Mouse (Mus musculus) adrenal gland, postnatal 25 days (tissue): ENCODE measurements around the gene Nlrp3. TPM values are rescaled to one million over a fixed set of nuclear protein-coding genes. Genes with fewer than 3 reads are reported as not detected.
"Not testable (repeated sequence)": the region's sequence is repeated elsewhere in the genome, so short reads cannot be mapped to it uniquely, and the experiment has no call there.

Experiments used
- DNase-seq: peaks from one replicate; pipeline ENCODE4 v3.0.0; 2021; ENCODE audit warnings: mixed read lengths
- total RNA-seq: library from RNA; stranded (reverse); gene quantifications from 2 replicates; pipeline ENCODE4 v1.2.3, GENCODE M21; 2021

The Nlrp3 gene
- total RNA-seq, 1 experiment from 2014 or later, result 0.55 TPM

GRCm38 (mm10) chr11:59537218-59538130 is 3.9 kb upstream of the Nlrp3 start:
- peak; percentile 45 for DNase-seq

- peak; percentile 60 for DNase-seq
These were observed 3.0 kb upstream of the Nlrp3 start for GRCm38 (mm10) chr11:59538387-59538786.

- DNase-seq, result no peak
These were observed 1.2 kb upstream of the Nlrp3 start for GRCm38 (mm10) chr11:59540123-59540522.

GRCm38 (mm10) chr11:59542442-59542841 is 1.1 kb downstream of the Nlrp3 start:
- no peak for DNase-seq

- no peak for DNase-seq
These were observed 2.0 kb downstream of the Nlrp3 start for GRCm38 (mm10) chr11:59543376-59543775.

- no peak for DNase-seq
These were observed 2.6 kb downstream of the Nlrp3 start for GRCm38 (mm10) chr11:59544005-59544404.

- no peak for DNase-seq
These were observed 12.8 kb downstream of the Nlrp3 start for GRCm38 (mm10) chr11:59554127-59554526.

GRCm38 (mm10) chr11:59554535-59554934 is 13.2 kb downstream of the Nlrp3 start:
- DNase-seq, result no peak

GRCm38 (mm10) chr11:59560906-59561305 is 19.5 kb downstream of the Nlrp3 start:
- DNase-seq, result no peak

- DNase-seq, result no peak
These were observed 21.0 kb downstream of the Nlrp3 start for GRCm38 (mm10) chr11:59562336-59562735.

- DNase-seq, result no peak
These were observed 21.5 kb downstream of the Nlrp3 start for GRCm38 (mm10) chr11:59562837-59563236.

GRCm38 (mm10) chr11:59569306-59569705 is 27.9 kb downstream of the Nlrp3 start:
- no peak for DNase-seq

GRCm38 (mm10) chr11:59575726-59576125 is 34.4 kb downstream of the Nlrp3 start:
- peak; percentile 14 for DNase-seq

GRCm38 (mm10) chr11:59576135-59576534 is 34.8 kb downstream of the Nlrp3 start, which contains the start of gene Olfr222:
Olfr222 (minus strand) TSS chr11:59576235.
- DNase-seq, result not testable (repeated sequence)

- peak; percentile 35 for DNase-seq
These were observed 43.2 kb downstream of the Nlrp3 start for GRCm38 (mm10) chr11:59584539-59584938.

GRCm38 (mm10) chr11:59589496-59589895 is 48.1 kb downstream of the Nlrp3 start:
- no peak for DNase-seq

GRCm38 (mm10) chr11:59593189-59593588 is 51.8 kb downstream of the Nlrp3 start, which contains the start of gene Olfr223:
Olfr223 (minus strand) TSS chr11:59593289.
- DNase-seq, result no peak

- no peak for DNase-seq
These were observed 54.7 kb downstream of the Nlrp3 start for GRCm38 (mm10) chr11:59596091-59596490.

- DNase-seq, result no peak
These were observed 55.6 kb downstream of the Nlrp3 start for GRCm38 (mm10) chr11:59596950-59597349.

GRCm38 (mm10) chr11:59599211-59599610 is 57.8 kb downstream of the Nlrp3 start:
- DNase-seq, result no peak

- no peak for DNase-seq
These were observed 59.5 kb downstream of the Nlrp3 start for GRCm38 (mm10) chr11:59600872-59601271.

GRCm38 (mm10) chr11:59602287-59602686 is 60.9 kb downstream of the Nlrp3 start:
- no peak for DNase-seq

- no peak for DNase-seq
These were observed 70.3 kb downstream of the Nlrp3 start for GRCm38 (mm10) chr11:59611646-59612045.

GRCm38 (mm10) chr11:59614120-59614519 is 72.8 kb downstream of the Nlrp3 start:
- peak; percentile 8 for DNase-seq
